Mouse (Mus musculus) cerebellum, adult 2 months (tissue): Measurements from ENCODE around the gene H2afx.

ENCODE experiments used
- CTCF ChIP-seq: fragments of 200-500 bp; IDR thresholded peaks from 2 replicates; pipeline ENCODE4 v1.5.1; 2011; ENCODE audit warnings: low read depth, mild to moderate bottlenecking, control low read depth, low read length, moderate library complexity, borderline replicate concordance; ENCODE audit not compliant: insufficient read depth
- POLR2A ChIP-seq: fragments of 200-500 bp; IDR thresholded peaks from 2 replicates; pipeline ENCODE4 v1.6.1; 2011; ENCODE audit warnings: low read length, control low read depth, borderline replicate concordance; ENCODE audit not compliant: insufficient read depth

DNA sequence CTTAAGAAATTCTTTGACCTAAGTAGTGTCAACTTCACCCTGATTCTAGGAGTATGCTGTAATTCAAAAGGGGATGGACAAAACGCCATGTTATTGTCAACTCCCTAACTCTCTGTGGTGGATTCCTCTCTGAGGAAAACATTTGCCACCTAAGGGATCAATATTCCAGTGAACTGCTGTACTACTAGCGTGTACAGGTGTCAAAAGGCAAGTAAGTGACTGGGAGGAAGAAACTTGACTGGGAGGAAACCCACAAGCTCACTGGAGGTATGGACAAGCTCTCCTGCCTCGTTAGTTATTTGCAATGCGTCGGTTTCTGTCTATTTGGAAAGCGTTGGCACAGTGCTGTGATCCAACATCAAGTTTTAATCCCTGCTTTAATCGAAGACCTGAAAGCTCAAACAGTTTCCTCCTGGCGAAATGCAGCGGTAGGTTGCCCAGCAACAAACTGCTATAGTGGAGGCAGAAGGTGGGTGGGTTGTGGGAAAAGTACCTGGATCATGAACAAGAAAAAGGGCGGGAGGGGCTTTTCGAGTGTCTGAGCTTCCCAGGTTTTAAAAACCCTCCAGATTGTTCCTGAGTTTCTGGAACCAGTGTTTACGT, 8.6 kb upstream of the H2afx start, which contains the start of gene Dpagt1:
- TF ChIP-seq CTCF (no peak), POLR2A (no peak)
